Mouse (Mus musculus) v-Abl transformed pro-B cells (cell line): ENCODE data around the gene Dhdh.

Source experiments
- in situ Hi-C, 2 experiments: fragments of 400-800 bp; cut with MboI; formaldehyde crosslinking; loops; one replicate each; pipeline ENCODE4 v1.15.1; 2025; ENCODE audit not compliant: unreplicated experiment in 2 of 2

Dhdh gene

DNA sequence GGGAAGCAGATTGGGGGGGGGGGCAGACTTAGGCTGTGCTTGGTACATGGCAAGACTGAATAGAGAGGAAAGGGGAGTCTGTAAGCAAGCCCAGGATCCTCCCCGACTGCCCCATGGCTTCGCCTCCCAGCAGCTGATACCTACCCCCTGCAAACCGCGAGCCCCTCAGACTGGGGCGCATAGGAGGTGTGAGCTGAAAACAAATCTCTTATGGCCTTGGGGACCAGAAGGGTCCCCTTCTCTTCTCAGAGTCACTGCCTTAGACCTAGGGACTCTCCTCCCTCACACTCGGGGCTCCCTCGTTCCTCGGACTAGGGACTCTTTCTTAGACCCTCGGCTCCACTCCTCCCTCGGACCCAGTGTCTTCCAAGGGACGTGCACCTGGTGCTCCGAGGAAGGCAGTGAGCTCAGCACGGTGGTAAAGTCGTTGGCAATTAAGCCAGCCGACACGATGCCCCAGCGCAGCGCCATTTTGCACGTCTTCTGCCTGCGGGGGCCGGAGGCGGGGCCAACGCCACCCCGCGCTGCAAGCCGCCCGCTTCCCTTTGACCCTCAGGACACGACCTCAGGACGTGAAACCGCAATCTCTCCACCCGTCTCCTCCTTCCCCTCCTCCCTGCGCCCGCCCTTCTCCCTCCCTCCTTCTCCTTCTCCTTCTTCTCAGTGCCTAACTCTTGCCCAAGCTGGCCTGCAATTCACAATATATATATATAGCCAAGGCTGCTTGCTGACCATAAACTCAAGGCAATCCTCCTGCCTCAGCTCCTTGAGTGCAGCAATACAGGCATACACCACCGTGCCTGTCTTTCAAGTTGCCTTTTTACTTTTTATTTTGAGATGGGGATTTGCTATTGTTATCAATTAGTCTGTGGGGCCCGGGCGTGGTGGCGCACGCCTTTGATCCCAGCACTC is at the start of gene Dhdh:
Gene Dhdh, minus strand, starts transcription at position 513 of the 912 bp plus-strand sequence.
- in situ Hi-C loops = no loop called here

DNA sequence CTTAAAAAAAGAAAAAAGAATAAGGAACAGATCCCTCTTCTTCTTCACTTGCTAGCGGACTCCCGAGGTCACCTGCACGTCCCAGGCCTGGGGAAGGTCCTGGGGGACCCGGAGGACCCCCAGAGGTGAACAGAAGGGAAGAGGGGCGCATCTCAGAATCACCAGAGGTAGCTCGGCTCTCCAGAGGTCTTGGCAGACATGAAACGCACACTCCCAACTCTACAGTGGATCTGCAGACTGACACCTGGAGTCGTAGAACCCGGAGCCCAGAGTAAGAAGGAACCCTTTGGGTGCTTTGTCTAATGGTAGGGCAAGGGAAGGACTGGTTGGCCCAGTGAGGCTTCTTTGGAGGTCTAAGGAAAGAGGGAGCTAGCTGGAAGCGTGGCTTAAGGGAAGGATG is 49.0 kb upstream of the Dhdh start:
- in situ Hi-C loops = no loop called here

DNA sequence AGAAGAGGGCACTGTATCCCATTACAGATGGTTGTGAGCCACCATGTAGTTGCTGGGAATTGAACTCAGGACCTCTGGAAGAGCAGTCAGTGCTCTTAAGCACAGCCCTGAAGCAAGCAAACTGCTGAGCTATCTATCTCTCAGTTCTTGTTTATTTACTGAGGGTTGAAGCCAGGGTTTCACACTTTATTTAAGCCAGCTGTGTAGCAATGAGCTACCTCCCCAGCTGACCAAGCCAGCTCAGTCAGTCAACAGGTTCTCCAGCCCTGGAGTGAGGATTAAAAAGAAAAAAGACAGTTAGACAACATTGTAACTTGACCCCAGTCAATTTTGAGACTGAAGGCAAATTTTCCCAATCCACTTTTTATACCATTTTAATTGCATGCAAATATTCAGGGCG is 47.1 kb upstream of the Dhdh start:
- in situ Hi-C loops = no loop called here

DNA sequence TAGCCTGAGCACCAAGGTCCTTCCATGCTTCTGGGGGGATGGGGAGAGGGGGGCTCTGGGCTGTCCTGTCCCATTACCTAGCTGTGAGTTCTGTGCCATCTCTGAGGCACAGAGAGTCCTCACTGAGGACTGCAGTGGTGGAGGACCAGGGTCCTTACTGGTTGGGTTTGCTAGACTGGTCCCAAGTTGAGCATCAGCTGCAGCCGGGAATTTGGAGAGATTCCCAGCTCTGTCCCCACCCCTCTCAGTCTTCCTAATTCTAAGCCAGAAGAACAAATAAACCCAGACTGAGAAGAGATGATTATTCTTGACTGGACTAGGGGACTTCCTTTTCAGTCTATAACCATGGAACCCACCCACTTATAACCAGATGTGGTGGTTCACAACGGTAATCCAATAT is 42.0 kb upstream of the Dhdh start:
- in situ Hi-C loops = no loop called here

- in situ Hi-C loops = loop anchor here in 1 of 2 experiments (5.0 kb wide), 1 partner anchor 52 kb away; no protein-coding TSS in a partner anchor
Measured at GRCm38 (mm10) chr7:45529461-45529860, 40.9 kb upstream of the Dhdh start.

GRCm38 (mm10) chr7:45527169-45527568 is 38.6 kb upstream of the Dhdh start:
- in situ Hi-C loops = loop anchor here in 1 of 2 experiments (5.0 kb wide), 1 partner anchor 50 kb away; no protein-coding TSS in a partner anchor

GRCm38 (mm10) chr7:45526474-45527120 is 38.0 kb upstream of the Dhdh start:
- in situ Hi-C loops = loop anchor here in 1 of 2 experiments (5.0 kb wide), 1 partner anchor 49 kb away; no protein-coding TSS in a partner anchor

DNA sequence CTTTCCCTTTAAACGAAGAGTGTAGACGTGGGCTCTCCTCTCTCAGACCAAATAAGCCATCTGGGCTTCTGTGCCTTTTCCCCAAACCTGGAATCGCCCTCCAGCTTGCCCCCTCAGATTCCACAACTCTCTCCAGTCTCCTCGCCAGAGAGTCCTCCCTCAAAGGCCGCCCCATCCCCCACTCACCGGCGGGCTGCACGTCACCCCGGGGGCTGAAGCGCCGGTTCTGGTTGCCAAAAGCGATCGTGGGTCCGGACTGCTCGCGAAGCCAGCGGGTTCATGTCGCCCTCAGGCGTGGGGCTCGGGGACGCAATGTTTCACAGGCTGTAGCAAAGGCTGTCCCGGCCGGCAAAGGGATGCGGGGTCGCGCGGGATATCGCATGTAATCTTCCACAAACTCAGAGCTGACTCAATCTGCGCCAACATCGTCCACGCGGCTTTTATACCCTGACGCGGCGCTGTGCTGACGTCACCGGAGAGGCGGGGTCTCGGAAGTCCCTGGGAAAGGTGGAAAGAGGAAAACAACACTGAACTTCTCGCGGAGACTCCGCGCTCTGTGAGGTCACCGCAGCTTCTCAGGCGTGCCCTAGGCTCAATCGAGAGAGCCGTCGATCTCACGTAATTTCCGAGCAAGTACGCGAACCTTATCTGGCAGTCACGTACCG is 37.3 kb upstream of the Dhdh start, which contains the start of the genes Ppp1r15a and Plekha4:
Gene Ppp1r15a, minus strand, starts transcription at position 460 of the 665 bp plus-strand sequence.
Gene Plekha4, plus strand, starts transcription at position 522 of the 665 bp plus-strand sequence.
- in situ Hi-C loops = loop anchor here in 1 of 2 experiments (5.0 kb wide), 1 partner anchor 49 kb away; no protein-coding TSS in a partner anchor

DNA sequence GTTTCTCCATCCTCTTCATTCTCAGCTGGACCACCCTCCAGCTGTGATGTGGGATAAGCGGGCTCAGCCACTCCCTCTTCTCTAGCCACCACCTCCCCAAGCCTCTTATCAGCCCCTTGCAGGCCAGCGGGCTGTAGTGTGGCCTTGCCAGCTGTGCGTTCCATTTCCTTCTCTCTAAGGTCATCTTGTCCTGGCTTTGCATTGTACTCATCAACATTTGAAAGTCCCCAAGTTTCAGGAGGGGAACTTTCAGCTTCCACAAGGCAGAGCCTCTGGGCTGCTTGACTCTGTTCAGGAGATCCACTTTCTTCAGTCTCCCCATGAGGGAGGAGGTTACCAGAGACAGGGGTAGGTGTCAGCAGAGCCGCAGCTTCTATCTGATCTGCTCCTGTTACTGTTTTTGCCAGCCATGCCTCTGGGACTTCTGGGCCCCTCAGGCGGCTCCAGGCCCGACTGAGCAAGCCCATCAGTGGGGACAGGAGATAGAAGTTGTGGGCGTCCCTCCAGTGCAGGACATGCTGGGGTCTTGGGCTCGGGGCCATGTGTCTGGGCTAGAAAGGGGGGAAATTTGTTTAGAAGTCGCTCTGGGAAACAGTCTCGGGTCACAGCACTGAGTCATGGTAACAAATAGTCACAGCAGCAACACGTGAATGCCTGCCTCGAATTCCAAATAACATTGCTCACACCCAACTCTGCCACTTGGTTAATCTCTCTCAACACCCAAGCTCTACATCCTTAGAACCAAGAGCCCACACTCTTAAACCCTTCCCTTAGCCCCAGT is 36.4 kb upstream of the Dhdh start:
- in situ Hi-C loops = loop anchor here in 1 of 2 experiments (5.0 to 25.0 kb wide), 2 partner anchors 48 to 1312 kb away; partner anchors contain the start of gene Ldha

GRCm38 (mm10) chr7:45523678-45524170 is 35.1 kb upstream of the Dhdh start:
- in situ Hi-C loops = loop anchor here in 1 of 2 experiments (25.0 kb wide), 1 partner anchor 1314 kb away; the partner anchor contains the start of gene Ldha

GRCm38 (mm10) chr7:45522957-45523676 is 34.5 kb upstream of the Dhdh start:
- in situ Hi-C loops = loop anchor here in 1 of 2 experiments (25.0 kb wide), 1 partner anchor 1314 kb away; the partner anchor contains the start of gene Ldha

GRCm38 (mm10) chr7:45522194-45522752 is 33.7 kb upstream of the Dhdh start:
- in situ Hi-C loops = loop anchor here in 1 of 2 experiments (25.0 kb wide), 1 partner anchor 1315 kb away; the partner anchor contains the start of gene Ldha

DNA sequence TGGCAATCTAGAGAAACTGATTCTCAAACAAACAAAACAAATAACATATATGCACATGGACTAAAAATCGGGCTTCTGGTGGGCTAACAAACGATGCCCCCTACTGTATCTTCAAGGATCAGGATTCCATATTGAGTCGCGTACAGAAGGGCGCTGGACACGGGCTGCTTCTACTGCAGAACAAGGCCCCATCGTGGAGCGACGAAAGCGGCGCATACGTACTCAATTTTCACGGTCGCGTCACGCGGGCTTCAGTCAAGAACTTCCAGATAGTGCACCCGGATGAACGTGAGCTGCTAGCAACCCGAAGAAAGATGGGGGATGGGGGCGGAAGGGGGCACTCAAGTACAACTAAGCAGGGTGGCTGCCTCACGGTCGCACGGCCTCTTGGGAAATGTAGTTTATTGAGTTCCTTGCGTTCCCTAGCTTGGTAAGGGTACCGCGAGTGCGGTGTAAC is 33.2 kb upstream of the Dhdh start:
- in situ Hi-C loops = loop anchor here in 1 of 2 experiments (25.0 kb wide), 1 partner anchor 1316 kb away; the partner anchor contains the start of gene Ldha

- in situ Hi-C loops = loop anchor here in 1 of 2 experiments (25.0 kb wide), 1 partner anchor 1317 kb away; the partner anchor contains the start of gene Ldha
Measured at GRCm38 (mm10) chr7:45520605-45521004, 32.0 kb upstream of the Dhdh start.

DNA sequence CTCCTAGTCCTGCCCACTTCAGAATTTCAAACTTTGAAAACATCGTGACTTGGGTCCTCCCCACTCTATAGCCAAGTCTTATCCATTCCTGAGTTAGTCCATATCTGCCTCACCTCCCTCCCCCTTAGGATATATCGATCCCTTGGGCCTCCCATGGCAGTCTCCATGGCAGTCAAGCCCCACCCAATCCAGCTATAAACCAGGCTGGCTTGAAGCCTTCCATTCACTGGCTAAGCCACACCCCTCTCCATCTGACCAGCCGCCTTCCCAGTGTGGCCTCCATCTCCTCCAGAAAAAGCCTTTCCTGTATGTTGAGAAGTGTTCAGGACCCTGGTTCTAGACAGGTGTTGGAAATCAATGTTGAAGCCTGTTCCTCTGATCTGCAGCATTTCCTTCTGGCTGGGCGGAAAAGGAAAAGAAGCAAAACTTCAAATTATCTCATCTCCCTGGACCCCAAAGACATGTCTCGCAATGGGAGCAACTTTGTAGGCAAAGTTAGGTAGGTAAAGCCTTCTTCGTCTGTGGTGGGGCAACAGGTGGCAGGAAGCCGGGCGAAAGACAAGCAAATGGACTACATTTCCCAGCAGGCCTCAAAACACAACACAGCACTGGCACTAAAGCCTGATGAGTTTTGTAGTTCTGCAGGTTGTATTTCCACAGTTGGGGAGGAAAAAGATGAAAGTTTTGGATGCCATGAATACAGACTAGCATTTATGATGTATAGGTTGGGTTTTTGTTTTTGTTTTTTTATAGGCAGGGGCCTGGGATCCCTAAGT is 30.9 kb upstream of the Dhdh start:
- in situ Hi-C loops = loop anchor here (5.0 to 25.0 kb wide), 3 partner anchors 38 to 1318 kb away; partner anchors contain the start of gene Ldha (in 1 of the 2)

DNA sequence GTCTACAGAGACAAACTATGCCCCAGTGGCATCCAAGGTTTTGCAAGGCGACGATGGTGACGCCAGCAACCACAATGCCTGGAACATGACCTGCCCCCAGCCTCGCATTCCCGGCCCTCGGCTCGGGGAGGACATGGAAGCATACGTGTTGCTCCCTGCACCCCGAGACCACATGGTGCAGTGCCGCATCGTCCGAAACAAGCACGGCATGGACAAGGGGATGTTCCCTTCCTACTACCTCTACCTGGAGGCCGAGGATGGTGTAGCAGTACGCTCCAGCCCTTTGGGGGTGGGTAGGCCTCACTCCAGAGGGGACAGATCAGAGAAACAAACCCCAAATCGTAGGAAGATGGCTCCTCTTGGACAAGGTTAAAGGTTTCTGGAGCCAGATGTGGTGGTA is 30.0 kb upstream of the Dhdh start:
- in situ Hi-C loops = loop anchor here (5.0 to 25.0 kb wide), 3 partner anchors 39 to 1319 kb away; partner anchors contain the start of gene Ldha (in 1 of the 2)

- in situ Hi-C loops = loop anchor here (5.0 to 25.0 kb wide), 3 partner anchors 40 to 1320 kb away; partner anchors contain the start of gene Ldha (in 1 of the 2)
Measured at GRCm38 (mm10) chr7:45516846-45517245, 28.2 kb upstream of the Dhdh start.
